Mouse (Mus musculus) bone marrow macrophage, adult 2 months (primary cell): ENCODE results near the gene Rere.

ENCODE experiments used
- CTCF ChIP-seq: IDR thresholded peaks from 2 replicates; pipeline ENCODE4 v1.5.1; 2012; ENCODE audit warnings: low read depth, mild to moderate bottlenecking, low read length, moderate library complexity
- POLR2A ChIP-seq: IDR thresholded peaks from 2 replicates; pipeline ENCODE4 v1.6.1; 2012; ENCODE audit warnings: mild to moderate bottlenecking, low read depth, low read length, borderline replicate concordance

DNA sequence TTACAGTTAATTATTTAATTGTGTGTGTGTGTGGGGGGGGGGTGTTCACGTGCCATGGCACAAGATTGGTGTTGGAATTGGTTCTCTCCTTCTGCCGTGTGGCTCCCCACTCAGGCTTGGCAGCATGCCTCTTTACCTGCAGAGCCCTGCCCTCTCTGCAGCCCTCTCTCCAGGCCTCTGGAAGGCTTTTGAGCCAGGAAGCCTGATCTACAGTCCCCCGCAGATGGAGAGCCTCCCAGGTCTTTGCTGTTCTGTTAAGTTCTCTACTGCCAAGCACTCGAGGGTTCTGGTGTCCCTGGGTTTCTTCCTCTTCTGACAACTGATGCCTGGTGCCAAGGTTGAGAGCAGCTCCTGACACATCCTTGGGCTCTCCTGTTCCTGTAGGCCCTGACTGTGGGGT, 27.0 kb upstream of the Rere start:
- TF ChIP-seq POLR2A (no peak), CTCF (no peak)
